Mouse (Mus musculus): ENCODE measurements around the gene Tm9sf4. TPM values are rescaled to one million over a fixed set of nuclear protein-coding genes. Genes with fewer than 3 reads are reported as not detected.

The Tm9sf4 gene
- polyA plus RNA-seq, 1 experiment from 2014 or later = 77.9 TPM

GRCm38 (mm10) chr2:153222566-153222965, 61.5 kb downstream of the Tm9sf4 start:
- Histone ChIP-seq H3K4me2 (replicated peaks) (no peak overlapping the region), H3K9me3 (no peaks in the 10 kb centered on the region), H3K4me3 (no peak overlapping the region), H3K27me3 (replicated peaks) (no peaks in the 10 kb centered on the region), H3K9ac (no peak overlapping the region), H3K4me1 (peaks cover 14% of the 10 kb centered on the region), H3K27ac (no peak overlapping the region), H3K36me3 (no peaks in the 10 kb centered on the region)
- 90% methylated on average over 2 of the region's 2 CpGs for WGBS
- ATAC-seq (ENCODE audit: low FRiP score, low read depth) = no peak

- peak within 1 kb of the TSS; percentile 75 for H3K9ac ChIP-seq
- 0 out of 2 replicates have a peak within 1 kb of the TSS, but pooled peaks have one; percentile 37 for H3K27ac ChIP-seq
- H3K4me3 ChIP-seq = peak within 1 kb of the TSS; percentile 49
- H3K36me3 ChIP-seq = peaks cover 22% of the 10 kb centered on the region
- ATAC-seq (ENCODE audit: low FRiP score, low read depth) = peak; percentile 70
- H3K27me3 ChIP-seq (replicated peaks) = no peaks in the 10 kb centered on the region
- H3K4me1 ChIP-seq = peaks cover 14% of the 10 kb centered on the region
- H3K9me3 ChIP-seq = no peaks in the 10 kb centered on the region
- WGBS = 5% methylated on average over 31 of the region's 31 CpGs
- H3K4me2 ChIP-seq (replicated peaks) = peak within 1 kb of the TSS; percentile 69
Measured at GRCm38 (mm10) chr2:153224946-153225594, 64.0 kb downstream of the Tm9sf4 start, which contains the start of gene Tspyl3. Gene Tspyl3, minus strand, starts transcription at chr2:153225441.

- 6% methylated on average over 3 of the region's 3 CpGs for WGBS
- H3K9ac ChIP-seq = peak overlapping the region; percentile 75
- H3K27ac ChIP-seq = no peak overlapping the region
- H3K4me3 ChIP-seq = peak overlapping the region; percentile 49; the same call in 1 of the 2 replicates
- peaks cover 27% of the 10 kb centered on the region for H3K36me3 ChIP-seq
- ATAC-seq (ENCODE audit: low FRiP score, low read depth) = no peak
- peak overlapping the region; percentile 69 for H3K4me2 ChIP-seq (replicated peaks)
- peaks cover 14% of the 10 kb centered on the region for H3K4me1 ChIP-seq
- no peaks in the 10 kb centered on the region for H3K9me3 ChIP-seq
- no peaks in the 10 kb centered on the region for H3K27me3 ChIP-seq (replicated peaks)
Measured at GRCm38 (mm10) chr2:153225595-153225953, 64.5 kb downstream of the Tm9sf4 start.

- no peak overlapping the region for H3K4me2 ChIP-seq (replicated peaks)
- no peak overlapping the region for H3K27ac ChIP-seq
- H3K9ac ChIP-seq = no peak overlapping the region
- peaks cover 48% of the 10 kb centered on the region for H3K36me3 ChIP-seq
- ATAC-seq (ENCODE audit: low FRiP score, low read depth) = no peak
- H3K9me3 ChIP-seq = no peaks in the 10 kb centered on the region
- H3K4me1 ChIP-seq = peaks cover 14% of the 10 kb centered on the region
- H3K4me3 ChIP-seq = no peak overlapping the region
- no peaks in the 10 kb centered on the region for H3K27me3 ChIP-seq (replicated peaks)
- 89% methylated on average over 4 of the region's 4 CpGs for WGBS
Measured at GRCm38 (mm10) chr2:153227959-153228358, 66.9 kb downstream of the Tm9sf4 start.

GRCm38 (mm10) chr2:153228523-153228922, 67.4 kb downstream of the Tm9sf4 start:
- H3K9me3 ChIP-seq = no peaks in the 10 kb centered on the region
- H3K4me3 ChIP-seq = no peak overlapping the region
- ATAC-seq (ENCODE audit: low FRiP score, low read depth) = no peak
- no peak overlapping the region for H3K27ac ChIP-seq
- H3K4me2 ChIP-seq (replicated peaks) = no peak overlapping the region
- no peaks in the 10 kb centered on the region for H3K27me3 ChIP-seq (replicated peaks)
- no peak overlapping the region for H3K9ac ChIP-seq
- WGBS = 91% methylated on average over 5 of the region's 5 CpGs
- H3K36me3 ChIP-seq = peaks cover 54% of the 10 kb centered on the region
- peaks cover 14% of the 10 kb centered on the region for H3K4me1 ChIP-seq

- H3K4me3 ChIP-seq = no peak overlapping the region
- H3K9me3 ChIP-seq = no peaks in the 10 kb centered on the region
- no peak overlapping the region for H3K27ac ChIP-seq
- no peak overlapping the region for H3K9ac ChIP-seq
- 79% methylated on average over 4 of the region's 4 CpGs for WGBS
- peaks cover 44% of the 10 kb centered on the region for H3K36me3 ChIP-seq
- H3K4me1 ChIP-seq = peaks cover 22% of the 10 kb centered on the region
- H3K27me3 ChIP-seq (replicated peaks) = no peaks in the 10 kb centered on the region
- ATAC-seq (ENCODE audit: low FRiP score, low read depth) = no peak
- no peak overlapping the region for H3K4me2 ChIP-seq (replicated peaks)
Measured at GRCm38 (mm10) chr2:153237193-153237592, 76.1 kb downstream of the Tm9sf4 start.

GRCm38 (mm10) chr2:153237891-153238290, 76.8 kb downstream of the Tm9sf4 start:
- H3K9ac ChIP-seq = no peak overlapping the region
- H3K4me3 ChIP-seq = no peak overlapping the region
- H3K27ac ChIP-seq = no peak overlapping the region
- H3K36me3 ChIP-seq = peaks cover 39% of the 10 kb centered on the region
- H3K9me3 ChIP-seq = no peaks in the 10 kb centered on the region
- peaks cover 24% of the 10 kb centered on the region for H3K4me1 ChIP-seq
- 86% methylated on average over 4 of the region's 4 CpGs for WGBS
- no peaks in the 10 kb centered on the region for H3K27me3 ChIP-seq (replicated peaks)
- no peak for ATAC-seq (ENCODE audit: low FRiP score, low read depth)
- no peak overlapping the region for H3K4me2 ChIP-seq (replicated peaks)

- ATAC-seq (ENCODE audit: low FRiP score, low read depth) = no peak
- WGBS = 85% methylated on average over 2 of the region's 2 CpGs
- no peaks in the 10 kb centered on the region for H3K9me3 ChIP-seq
- no peaks in the 10 kb centered on the region for H3K27me3 ChIP-seq (replicated peaks)
- no peak overlapping the region for H3K4me2 ChIP-seq (replicated peaks)
- no peak overlapping the region for H3K4me3 ChIP-seq
- peaks cover 24% of the 10 kb centered on the region for H3K4me1 ChIP-seq
- H3K9ac ChIP-seq = no peak overlapping the region
- H3K36me3 ChIP-seq = peaks cover 34% of the 10 kb centered on the region
- no peak overlapping the region for H3K27ac ChIP-seq
Measured at GRCm38 (mm10) chr2:153238406-153238805, 77.3 kb downstream of the Tm9sf4 start.

GRCm38 (mm10) chr2:153239021-153239859, 78.1 kb downstream of the Tm9sf4 start:
- 64% methylated on average over 7 of the region's 7 CpGs for WGBS
- Histone ChIP-seq H3K9ac (peak overlapping the region; percentile 97), H3K4me2 (replicated peaks) (peak overlapping the region; percentile 94), H3K4me3 (peak overlapping the region; percentile 98), H3K4me1 (peaks cover 24% of the 10 kb centered on the region), H3K9me3 (no peaks in the 10 kb centered on the region), H3K27me3 (replicated peaks) (no peaks in the 10 kb centered on the region), H3K36me3 (peaks cover 27% of the 10 kb centered on the region), H3K27ac (no peak overlapping the region)
- no peak for ATAC-seq (ENCODE audit: low FRiP score, low read depth)

- Histone ChIP-seq H3K36me3 (peaks cover 20% of the 10 kb centered on the region), H3K27ac (no peak overlapping the region), H3K4me3 (peak overlapping the region; percentile 98), H3K27me3 (replicated peaks) (no peaks in the 10 kb centered on the region), H3K4me2 (replicated peaks) (peak overlapping the region; percentile 94), H3K4me1 (peaks cover 24% of the 10 kb centered on the region), H3K9me3 (no peaks in the 10 kb centered on the region), H3K9ac (peak overlapping the region; percentile 97)
- ATAC-seq (ENCODE audit: low FRiP score, low read depth) = no peak
- WGBS = 13% methylated on average over 15 of the region's 22 CpGs
Measured at GRCm38 (mm10) chr2:153239860-153240480, 78.9 kb downstream of the Tm9sf4 start.

- no peaks in the 10 kb centered on the region for H3K27me3 ChIP-seq (replicated peaks)
- WGBS = under 1% methylated on average over 28 of the region's 33 CpGs
- H3K27ac ChIP-seq = peak overlapping the region; percentile 80; the same call in 1 of the 2 replicates
Measured at GRCm38 (mm10) chr2:153240701-153241235, 79.7 kb downstream of the Tm9sf4 start.

More at GRCm38 (mm10) chr2:153240701-153241235, 79.7 kb downstream of the Tm9sf4 start:
- H3K4me2 ChIP-seq (replicated peaks) = peak overlapping the region; percentile 94
- H3K9me3 ChIP-seq = no peaks in the 10 kb centered on the region
- peak; percentile 83 for ATAC-seq (ENCODE audit: low FRiP score, low read depth)
- H3K4me3 ChIP-seq = peak overlapping the region; percentile 98
- H3K4me1 ChIP-seq = peaks cover 24% of the 10 kb centered on the region
- peaks cover 19% of the 10 kb centered on the region for H3K36me3 ChIP-seq
- H3K9ac ChIP-seq = peak overlapping the region; percentile 97
